Mouse (Mus musculus) lung, embryonic 14.5 days (tissue): ENCODE measurements around the gene Tomm20. TPM values are rescaled to one million over a fixed set of nuclear protein-coding genes. Genes with fewer than 3 reads are reported as not detected.
A peak's percentile ranks its signal among the peaks of the same experiment; 100 is the strongest.
"Not testable (repeated sequence)": the region's sequence is repeated elsewhere in the genome, so short reads cannot be mapped to it uniquely, and the experiment has no call there.

Experiments
- ATAC-seq: fragments of 200-750 bp; cut with Nextera tagmentation; 2 replicates; pipeline ENCODE4 v1.8.0; 2017; ENCODE audit warnings: mild to moderate bottlenecking, moderate TSS enrichment, moderate library complexity; ENCODE audit not compliant: insufficient read depth
- DNase-seq: peaks from one replicate; pipeline ENCODE4 v3.0.0-alpha.2; 2015
- H3K27ac ChIP-seq: fragments of 300-500 bp; sonication (generic); 2 replicates; pipeline ENCODE4 v1.5.1; 2014; ENCODE audit warnings: low read depth, mild to moderate bottlenecking, moderate library complexity
- H3K27me3 ChIP-seq: fragments of 300-500 bp; sonication (generic); 2 replicates; pipeline ENCODE4 v1.6.1; 2014; ENCODE audit warnings: low read length, control low read depth; ENCODE audit not compliant: insufficient read depth
- H3K36me3 ChIP-seq: fragments of 300-500 bp; sonication (generic); 2 replicates; pipeline ENCODE4 v1.6.1; 2014; ENCODE audit warnings: control low read depth; ENCODE audit not compliant: insufficient read depth
- H3K4me1 ChIP-seq: fragments of 300-500 bp; sonication (generic); 2 replicates; pipeline ENCODE4 v1.6.1; 2014; ENCODE audit warnings: antibody characterized with exemption, control low read depth; ENCODE audit not compliant: insufficient read depth
- H3K4me2 ChIP-seq: fragments of 300-500 bp; sonication (generic); 2 replicates; pipeline ENCODE4 v1.6.1; 2014; ENCODE audit warnings: mild to moderate bottlenecking
- H3K4me3 ChIP-seq: fragments of 300-500 bp; sonication (generic); 2 replicates; pipeline ENCODE4 v1.5.1; 2014; ENCODE audit warnings: low read depth, low read length
- H3K9ac ChIP-seq: fragments of 300-500 bp; sonication (generic); 2 replicates; pipeline ENCODE4 v1.6.1; 2014
- H3K9me3 ChIP-seq: fragments of 300-500 bp; sonication (generic); 2 replicates; pipeline ENCODE4 v1.6.1; 2016; ENCODE audit warnings: low read depth, low read length, control low read depth
- CTCF ChIP-seq: IDR thresholded peaks from 2 replicates; pipeline ENCODE4 v1.5.1; 2016; ENCODE audit warnings: antibody characterized with exemption, low read depth
- WGBS: fragments of 180-500 bp; shearing (Covaris S2); extraction: QIAGEN DNeasy Blood & Tissue Kit; methylation state at CpG from one replicate; pipeline ENCODE4 v1.1.7; 2014; 5-methylcytosine and 5-hydroxymethylcytosine counted together
- polyA plus RNA-seq: library from polyadenylated mRNA; unstranded; fragments of >200 nt; fragmentation: Nextera tagmentation; extraction: Ambion mirVana; gene quantifications from 2 replicates; pipeline ENCODE4 v1.2.1, GENCODE M21; 2014

Tomm20 gene
- polyA plus RNA-seq, 1 experiment from 2014 or later = 218 TPM

GRCm38 (mm10) chr8:126919703-126920102 lies 25.9 kb downstream of the Tomm20 start:
- no peaks in the 10 kb centered on the region for H3K27me3 ChIP-seq
- H3K4me1 ChIP-seq = peaks cover 8% of the 10 kb centered on the region; the same call in 1 of the 2 replicates
- no peak for ATAC-seq
- DNase-seq = no peak
- TF ChIP-seq CTCF = no peak
- no peak overlapping the region for H3K4me2 ChIP-seq
- H3K27ac ChIP-seq = no peak overlapping the region
- WGBS = 68% methylated on average over 5 of the region's 5 CpGs
- H3K9me3 ChIP-seq = no peaks in the 10 kb centered on the region
- no peak overlapping the region for H3K9ac ChIP-seq
- H3K36me3 ChIP-seq = 0 out of 2 replicates have a peak, but pooled peaks cover 5% of the 10 kb centered on the region
- H3K4me3 ChIP-seq = no peak overlapping the region

DNA sequence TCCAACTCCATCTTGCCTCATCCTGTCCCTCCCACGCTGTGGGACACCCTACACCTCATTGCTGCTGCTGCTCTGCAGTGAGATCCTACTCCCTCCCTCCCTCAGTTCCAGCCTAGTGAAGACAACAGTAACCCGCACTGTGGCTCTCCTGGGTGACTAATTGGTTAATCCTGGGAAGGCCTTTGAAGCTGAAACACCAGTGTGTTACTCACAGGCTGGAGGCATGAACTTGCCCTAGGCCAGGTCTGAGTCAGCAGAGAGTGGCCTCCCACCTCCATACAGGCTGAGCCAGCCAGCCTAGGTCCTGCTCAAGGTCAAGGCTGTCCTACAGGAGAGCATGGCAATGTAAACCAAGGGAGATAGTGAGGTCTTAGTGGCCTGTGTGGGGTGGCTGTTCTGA lies 26.4 kb downstream of the Tomm20 start:
- no peak for TF ChIP-seq CTCF
- Histone ChIP-seq H3K27ac (no peak overlapping the region), H3K36me3 (0 out of 2 replicates have a peak, but pooled peaks cover 5% of the 10 kb centered on the region), H3K27me3 (no peaks in the 10 kb centered on the region), H3K9me3 (no peaks in the 10 kb centered on the region), H3K4me2 (no peak overlapping the region), H3K9ac (no peak overlapping the region), H3K4me1 (peaks cover 8% of the 10 kb centered on the region; the same call in 1 of the 2 replicates), H3K4me3 (no peak overlapping the region)
- no peak for ATAC-seq
- DNase-seq = no peak
- 66% methylated on average over 2 of the region's 2 CpGs for WGBS

- ATAC-seq (no peak), DNase-seq (no peak)
- H3K9ac ChIP-seq = no peak overlapping the region
- H3K9me3 ChIP-seq = no peaks in the 10 kb centered on the region
- no peak overlapping the region for H3K4me3 ChIP-seq
- no peak overlapping the region for H3K27ac ChIP-seq
- peaks cover 11% of the 10 kb centered on the region for H3K4me1 ChIP-seq
- 0 out of 2 replicates have a peak, but pooled peaks cover 5% of the 10 kb centered on the region for H3K36me3 ChIP-seq
- no peaks in the 10 kb centered on the region for H3K27me3 ChIP-seq
- no peak for TF ChIP-seq CTCF
- WGBS = 96% methylated on average over 1 of the region's 1 CpGs
- no peak overlapping the region for H3K4me2 ChIP-seq
These were observed 27.3 kb downstream of the Tomm20 start for GRCm38 (mm10) chr8:126918356-126918755.

GRCm38 (mm10) chr8:126917179-126917905 lies 28.3 kb downstream of the Tomm20 start:
- TF ChIP-seq CTCF = 0 out of 2 replicates have a peak, but pooled peaks have one; percentile 19
- Histone ChIP-seq H3K4me1 (peaks cover 14% of the 10 kb centered on the region), H3K9me3 (no peaks in the 10 kb centered on the region), H3K9ac (no peak overlapping the region), H3K4me3 (no peak overlapping the region), H3K27ac (0 out of 2 replicates have a peak overlapping the region, but pooled peaks have one; percentile 27), H3K36me3 (no peaks in the 10 kb centered on the region), H3K4me2 (no peak overlapping the region), H3K27me3 (no peaks in the 10 kb centered on the region)
- no peak for DNase-seq
- no peak for ATAC-seq
- WGBS = 46% methylated on average over 6 of the region's 6 CpGs

DNA sequence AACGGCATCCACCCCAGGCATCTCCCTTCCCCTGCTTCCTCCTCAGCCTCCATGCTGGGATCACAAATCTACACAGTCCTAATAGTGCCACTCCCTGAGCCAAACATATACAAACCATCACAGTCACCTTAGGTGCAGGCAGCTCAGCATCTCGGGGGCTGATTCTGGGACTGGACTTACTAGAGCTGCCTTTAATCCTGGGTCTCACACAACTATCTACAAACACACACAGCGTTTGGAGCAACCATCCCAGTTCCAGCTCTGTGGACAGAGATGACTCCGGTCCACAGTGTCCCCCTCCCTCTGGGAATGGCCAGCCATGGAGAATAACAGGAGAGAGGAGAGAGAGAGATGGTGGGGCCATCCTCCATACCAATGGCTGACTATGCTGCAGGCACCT lies 29.0 kb downstream of the Tomm20 start:
- H3K4me1 ChIP-seq = peaks cover 14% of the 10 kb centered on the region
- no peaks in the 10 kb centered on the region for H3K9me3 ChIP-seq
- no peak overlapping the region for H3K4me2 ChIP-seq
- no peak for ATAC-seq
- H3K9ac ChIP-seq = no peak overlapping the region
- WGBS = 41% methylated on average over 4 of the region's 4 CpGs
- no peak overlapping the region for H3K4me3 ChIP-seq
- no peaks in the 10 kb centered on the region for H3K27me3 ChIP-seq
- H3K36me3 ChIP-seq = no peaks in the 10 kb centered on the region
- no peak for DNase-seq
- no peak for TF ChIP-seq CTCF
- H3K27ac ChIP-seq = no peak overlapping the region

DNA sequence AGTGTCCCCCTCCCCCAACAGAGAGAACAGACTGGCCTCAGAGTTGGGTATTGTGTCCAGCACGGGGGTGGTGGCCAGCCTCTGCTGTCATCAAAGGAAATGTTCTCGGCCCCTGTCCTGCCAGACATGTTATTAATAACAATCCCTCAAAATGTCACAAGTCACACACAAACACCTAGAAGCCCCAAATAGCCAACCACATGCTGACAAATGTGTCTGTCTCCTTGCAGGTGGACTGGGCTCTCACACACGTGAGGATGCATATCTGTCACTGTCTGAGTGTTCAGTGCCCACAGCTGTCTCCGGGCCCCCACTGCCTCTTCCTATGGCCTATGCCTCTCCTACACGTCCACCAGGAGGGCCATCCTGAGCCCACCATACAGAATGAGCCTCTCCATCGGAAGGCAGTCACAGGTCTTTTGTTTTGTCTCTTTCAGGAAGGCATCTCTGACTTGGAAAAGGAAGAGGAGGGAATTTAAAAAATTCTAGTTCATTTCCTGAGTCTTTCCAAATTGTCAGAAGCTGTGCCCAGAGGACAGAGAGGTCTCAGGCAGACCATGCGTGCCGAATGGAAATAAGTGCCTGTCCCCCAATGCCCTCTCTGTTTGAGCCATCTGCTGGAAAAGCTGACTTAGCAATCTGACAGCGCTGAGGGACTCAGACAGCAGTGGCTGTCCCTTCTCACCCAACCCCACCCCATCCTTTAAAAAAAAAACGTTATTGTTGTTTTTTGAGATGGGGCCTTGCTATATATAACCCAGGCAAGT lies 30.9 kb downstream of the Tomm20 start:
- Histone ChIP-seq H3K9ac (no peak overlapping the region), H3K4me2 (no peak overlapping the region), H3K27me3 (no peaks in the 10 kb centered on the region), H3K4me3 (no peak overlapping the region), H3K36me3 (no peaks in the 10 kb centered on the region), H3K9me3 (no peaks in the 10 kb centered on the region), H3K27ac (no peak overlapping the region), H3K4me1 (peaks cover 14% of the 10 kb centered on the region)
- DNase-seq (no peak), ATAC-seq (no peak)
- WGBS = 21% methylated on average over 10 of the region's 10 CpGs
- no peak for TF ChIP-seq CTCF

DNA sequence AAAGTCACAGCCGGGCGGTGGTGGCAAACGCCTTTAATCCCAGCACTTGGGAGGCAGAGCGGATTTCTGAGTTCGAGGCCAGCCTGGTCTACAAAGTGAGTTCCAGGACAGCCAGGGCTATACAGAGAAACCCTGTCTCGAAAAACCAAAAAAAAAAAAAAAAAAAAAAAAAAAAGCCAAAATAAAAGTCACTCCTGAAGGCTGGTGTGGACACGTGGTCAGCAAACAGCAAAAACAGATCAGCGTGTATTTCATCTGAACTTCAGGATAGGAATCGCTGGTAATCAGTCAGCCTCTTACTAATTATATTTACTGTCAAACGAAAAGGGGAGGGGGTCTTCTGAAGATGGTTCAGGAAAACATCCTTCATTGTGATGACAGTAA lies 31.5 kb downstream of the Tomm20 start:
- not testable (repeated sequence) for H3K9ac ChIP-seq, H3K9me3 ChIP-seq, DNase-seq, ATAC-seq, H3K36me3 ChIP-seq, H3K27ac ChIP-seq, H3K27me3 ChIP-seq, H3K4me3 ChIP-seq, H3K4me2 ChIP-seq
- peaks cover 16% of the 10 kb centered on the region for H3K4me1 ChIP-seq
- 54% methylated on average over 10 of the region's 10 CpGs for WGBS
